Mouse (Mus musculus): Measurements from ENCODE around the gene BC005624. TPM values are rescaled to one million over a fixed set of nuclear protein-coding genes. Genes with fewer than 3 reads are reported as not detected.

BC005624 gene
- 10 to 100 TPM; 63.9 to 66.9 TPM for total RNA-seq (2021)

DNA sequence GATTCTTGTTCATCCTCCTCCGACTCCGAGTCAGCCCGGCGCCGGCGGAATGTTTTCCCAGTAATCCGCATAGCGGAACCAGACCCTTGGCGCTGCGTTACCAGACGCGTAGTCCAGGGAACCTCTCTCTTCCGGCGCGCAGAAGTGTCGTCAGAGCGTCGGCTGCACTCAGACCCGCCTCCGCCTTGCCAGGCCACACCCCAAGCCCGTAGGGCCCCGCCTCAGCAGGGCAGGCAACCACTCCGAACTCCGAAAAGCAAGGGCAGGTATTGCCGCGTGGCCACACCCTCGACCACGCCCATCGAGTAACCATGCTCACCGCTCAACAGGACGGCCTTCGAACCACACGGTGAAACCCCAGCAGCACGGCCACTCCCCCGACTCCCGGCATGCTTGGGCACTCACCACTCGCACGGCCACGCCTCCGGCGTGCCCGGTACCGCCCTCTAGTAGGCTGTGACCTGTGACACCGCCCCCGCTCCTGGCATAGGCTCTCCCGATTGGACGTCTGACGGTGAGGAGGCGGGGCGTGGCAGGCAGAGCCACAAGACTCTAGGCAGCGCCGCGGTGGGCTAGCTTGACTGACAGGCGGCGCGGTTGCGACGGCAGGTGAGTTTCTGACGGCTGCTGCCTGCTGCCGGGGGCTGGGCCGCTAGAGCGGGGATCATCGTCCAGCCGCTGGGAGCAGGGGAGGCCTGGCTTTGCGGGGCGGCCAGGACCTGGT is at the start of gene BC005624, which contains the start of gene Usp20:
Gene BC005624, minus strand, starts transcription at position 412 of the 724 bp plus-strand sequence.
Gene Usp20, plus strand, starts transcription at position 490 of the 724 bp plus-strand sequence.
- DNase-seq (ENCODE audit: low spot score in 2 of 2): peak; percentile 99
- intact Hi-C loops (cut with DNase I): no loop called here

- DNase-seq (ENCODE audit: low spot score in 2 of 2): no peak
- intact Hi-C loops (cut with DNase I): loop anchor here (5.0 kb wide), 1 partner anchor 41 kb away; no protein-coding TSS in a partner anchor
These were observed 44.6 kb upstream of the BC005624 start for GRCm38 (mm10) chr2:31026642-31027041.

- no peak for DNase-seq (ENCODE audit: low spot score in 2 of 2)
- intact Hi-C loops (cut with DNase I): loop anchor here (5.0 kb wide), 1 partner anchor 42 kb away; no protein-coding TSS in a partner anchor
These were observed 43.5 kb upstream of the BC005624 start for GRCm38 (mm10) chr2:31025458-31025857.

DNA sequence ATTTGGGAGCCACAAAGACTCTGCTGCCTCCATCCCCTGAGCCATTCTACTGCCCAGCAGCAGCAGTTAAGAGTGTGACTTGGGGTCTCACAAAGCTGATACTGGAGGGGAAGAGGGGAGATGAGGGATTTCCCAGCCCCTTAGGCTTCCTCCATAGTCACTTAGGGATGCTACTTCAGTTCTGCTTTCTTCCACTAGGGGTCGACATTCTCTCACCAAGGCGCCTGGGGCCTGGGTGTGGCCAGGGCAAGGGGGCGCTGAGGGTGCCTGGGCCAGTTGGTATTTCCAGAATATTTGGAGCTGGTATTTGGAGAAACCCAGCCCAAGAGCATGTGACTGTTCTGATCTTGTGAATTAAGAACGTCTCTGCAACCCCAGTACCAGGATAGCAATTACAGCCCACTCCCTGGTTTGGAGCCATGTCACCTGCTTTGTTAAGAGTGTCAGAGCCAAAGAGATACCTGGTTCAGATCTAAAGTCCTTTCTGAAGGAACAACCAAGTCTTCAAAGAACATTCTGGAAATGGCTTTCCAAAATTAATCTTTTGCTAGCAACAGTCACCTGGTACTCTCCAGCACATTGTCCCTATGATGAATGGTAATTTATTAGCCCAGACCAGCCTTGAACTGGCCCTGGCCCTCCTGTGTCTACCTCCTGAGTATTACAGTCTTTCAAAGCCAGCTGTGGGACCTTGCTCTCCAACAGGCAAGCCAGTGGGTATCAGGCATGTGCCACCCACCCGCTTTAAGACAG is 42.8 kb upstream of the BC005624 start:
- intact Hi-C loops (cut with DNase I): loop anchor here (5.0 kb wide), 2 partner anchors 43 to 128 kb away; partner anchors contain the start of gene Gpr107

DNA sequence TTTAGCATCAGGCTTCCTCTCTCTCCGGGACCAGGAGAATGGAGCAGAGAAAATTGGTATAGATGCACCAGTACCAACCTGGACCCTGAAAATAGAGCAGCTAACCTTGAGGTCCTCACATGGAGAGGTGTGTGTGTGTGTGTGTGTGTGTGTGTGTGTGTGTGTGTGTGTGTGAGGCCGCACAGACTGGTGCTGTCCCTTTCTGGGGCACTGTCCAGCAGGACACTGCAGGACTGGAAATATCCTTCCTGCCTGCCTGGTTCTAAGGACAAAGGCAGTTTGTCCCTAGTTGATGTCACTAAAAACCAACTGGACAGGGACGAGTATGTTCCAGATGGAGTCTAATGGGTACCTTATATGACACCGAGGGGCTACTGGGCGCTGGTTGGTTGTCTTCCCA is 41.9 kb upstream of the BC005624 start:
- no peak for DNase-seq (ENCODE audit: low spot score in 2 of 2)
- intact Hi-C loops (cut with DNase I): loop anchor here (5.0 kb wide), 1 partner anchor 128 kb away; the partner anchor contains the start of gene Gpr107

More for the DNA sequence above, 42.8 kb upstream of the BC005624 start:
- DNase-seq (ENCODE audit: low spot score in 2 of 2): peak; percentile 42 to 51

- DNase-seq (ENCODE audit: low spot score in 2 of 2): no peak
- intact Hi-C loops (cut with DNase I): loop anchor here (5.0 kb wide), 1 partner anchor 132 kb away; the partner anchor contains the start of gene Gpr107
These were observed 38.2 kb upstream of the BC005624 start for GRCm38 (mm10) chr2:31020202-31020601.

DNA sequence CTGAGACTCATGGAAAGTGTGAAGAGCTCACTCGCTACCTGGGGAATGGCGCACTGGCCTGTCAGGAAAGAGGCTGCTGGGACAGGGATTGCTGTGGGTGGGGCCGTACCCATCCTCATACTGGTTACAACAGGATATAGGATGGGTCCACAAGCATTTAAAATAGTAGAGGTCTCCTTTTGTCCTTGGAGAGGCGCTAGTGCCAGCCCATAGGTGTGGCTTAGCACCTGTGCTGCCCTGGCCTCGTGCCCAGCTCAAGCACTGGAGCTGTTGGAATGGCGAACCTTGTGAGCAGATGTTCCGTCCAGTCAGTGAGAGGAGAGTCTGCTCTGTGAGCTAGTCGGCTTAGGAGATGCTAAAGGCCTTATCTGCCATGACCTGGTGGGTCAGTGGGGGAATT is 37.0 kb upstream of the BC005624 start:
- DNase-seq (ENCODE audit: low spot score in 2 of 2): no peak
- intact Hi-C loops (cut with DNase I): loop anchor here (10.0 kb wide), 1 partner anchor 286 kb away; no protein-coding TSS in a partner anchor

GRCm38 (mm10) chr2:31018519-31018918 is 36.5 kb upstream of the BC005624 start:
- DNase-seq (ENCODE audit: low spot score in 2 of 2): no peak
- intact Hi-C loops (cut with DNase I): loop anchor here (10.0 kb wide), 1 partner anchor 286 kb away; no protein-coding TSS in a partner anchor

- DNase-seq (ENCODE audit: low spot score in 2 of 2): no peak
- intact Hi-C loops (cut with DNase I): loop anchor here (10.0 kb wide), 1 partner anchor 287 kb away; no protein-coding TSS in a partner anchor
These were observed 35.8 kb upstream of the BC005624 start for GRCm38 (mm10) chr2:31017625-31018317.

DNA sequence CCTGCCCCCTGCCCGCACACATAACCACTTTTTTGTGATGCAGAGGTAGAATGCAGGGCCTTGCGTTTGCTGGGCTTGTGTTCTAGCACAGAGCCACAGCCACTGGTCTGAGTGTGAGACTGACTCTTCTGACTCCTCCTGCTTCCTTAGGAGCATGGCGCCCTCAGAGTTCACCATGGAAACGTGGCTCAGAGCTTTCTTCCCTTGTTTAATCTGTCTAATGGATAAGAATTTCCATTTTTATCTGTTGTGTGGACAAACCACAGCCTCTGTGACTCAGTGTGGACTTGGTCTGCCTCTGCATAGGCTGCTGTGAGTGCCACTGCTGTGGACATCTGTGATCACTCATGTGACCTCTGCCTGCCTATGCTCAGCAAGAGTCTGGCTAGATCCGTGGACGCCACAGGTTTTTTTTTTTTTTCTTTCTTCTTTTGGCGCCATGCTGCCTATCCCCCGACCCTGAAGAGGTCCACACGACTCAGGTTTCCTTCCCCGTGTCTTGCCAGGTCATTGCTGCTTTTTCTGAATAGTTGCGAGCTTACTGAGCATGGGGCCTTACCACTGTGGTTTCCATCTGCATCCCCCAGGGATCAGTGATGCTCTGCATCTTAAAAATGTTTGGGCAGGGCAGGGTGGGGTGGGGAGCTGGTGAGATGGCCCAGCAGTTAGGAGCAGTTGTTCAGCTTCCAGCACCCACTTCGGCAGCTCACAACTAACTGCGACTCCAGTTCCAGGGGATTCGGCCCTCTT is 31.5 kb upstream of the BC005624 start:
- DNase-seq (ENCODE audit: low spot score in 2 of 2): no peak
- intact Hi-C loops (cut with DNase I): loop anchor here (10.0 kb wide), 1 partner anchor 291 kb away; no protein-coding TSS in a partner anchor

DNA sequence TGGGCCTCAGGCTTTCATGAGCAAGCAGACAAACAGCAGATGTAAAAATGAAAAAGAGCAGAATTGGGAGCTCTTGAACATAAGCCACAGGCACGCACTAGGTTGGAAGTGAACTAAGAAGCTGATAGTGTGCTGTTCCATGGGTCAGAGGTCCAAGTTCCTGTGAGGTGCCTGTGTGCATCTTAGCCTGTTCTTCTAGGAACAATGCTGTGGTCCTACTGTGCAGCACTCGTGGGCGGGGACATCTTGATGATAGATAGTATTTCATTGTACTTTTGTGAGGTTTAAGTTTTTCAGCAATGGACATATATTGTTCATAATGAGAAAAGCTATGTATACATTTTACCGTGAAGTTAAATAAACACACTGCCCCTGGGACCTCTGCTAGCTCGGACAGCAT is 25.2 kb upstream of the BC005624 start:
- DNase-seq (ENCODE audit: low spot score in 2 of 2): no peak
- intact Hi-C loops (cut with DNase I): no loop called here

- DNase-seq (ENCODE audit: low spot score in 2 of 2): no peak
- intact Hi-C loops (cut with DNase I): no loop called here
These were observed 24.4 kb upstream of the BC005624 start for GRCm38 (mm10) chr2:31006434-31006833.

DNA sequence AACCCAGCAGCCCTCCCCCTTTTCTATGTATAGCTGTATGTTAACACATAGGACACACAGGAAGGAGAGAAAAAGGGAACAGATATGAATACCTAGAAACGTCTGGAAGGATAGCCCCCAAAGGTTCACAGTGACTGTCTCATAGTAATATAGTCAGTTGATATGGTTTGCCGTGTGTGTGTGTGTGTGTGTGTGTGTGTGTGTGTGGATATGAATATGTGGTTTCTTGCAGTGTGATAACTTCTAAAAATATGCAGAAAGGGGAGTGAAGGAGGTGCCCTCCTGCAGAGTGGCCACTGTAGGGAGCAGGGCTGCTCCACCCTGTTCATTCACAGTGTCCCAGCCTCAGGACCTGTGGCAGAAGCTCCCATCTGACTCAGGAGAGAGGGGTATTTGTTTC is 23.5 kb upstream of the BC005624 start:
- DNase-seq (ENCODE audit: low spot score in 2 of 2): no peak
- intact Hi-C loops (cut with DNase I): no loop called here

DNA sequence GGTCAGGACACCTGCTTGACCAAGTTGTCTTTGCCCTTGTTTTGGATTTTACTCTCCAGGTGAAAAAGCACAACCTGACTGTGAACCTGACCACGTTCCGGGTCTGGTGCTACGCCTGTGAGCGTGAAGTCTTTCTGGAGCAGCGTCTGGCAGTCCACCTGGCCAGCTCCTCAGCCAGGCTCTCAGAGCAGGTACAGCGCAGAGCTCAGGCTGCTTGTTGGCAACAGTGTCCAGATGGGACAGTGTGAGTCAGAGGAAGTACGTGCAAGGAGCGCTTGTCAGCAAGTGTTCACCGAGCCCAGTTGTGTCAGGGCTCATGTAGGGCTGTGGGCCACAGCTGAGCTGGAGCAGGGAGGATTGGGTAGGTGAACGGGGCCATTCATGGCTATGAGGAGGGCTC is 20.9 kb upstream of the BC005624 start:
- no peak for DNase-seq (ENCODE audit: low spot score in 2 of 2)
- intact Hi-C loops (cut with DNase I): no loop called here

DNA sequence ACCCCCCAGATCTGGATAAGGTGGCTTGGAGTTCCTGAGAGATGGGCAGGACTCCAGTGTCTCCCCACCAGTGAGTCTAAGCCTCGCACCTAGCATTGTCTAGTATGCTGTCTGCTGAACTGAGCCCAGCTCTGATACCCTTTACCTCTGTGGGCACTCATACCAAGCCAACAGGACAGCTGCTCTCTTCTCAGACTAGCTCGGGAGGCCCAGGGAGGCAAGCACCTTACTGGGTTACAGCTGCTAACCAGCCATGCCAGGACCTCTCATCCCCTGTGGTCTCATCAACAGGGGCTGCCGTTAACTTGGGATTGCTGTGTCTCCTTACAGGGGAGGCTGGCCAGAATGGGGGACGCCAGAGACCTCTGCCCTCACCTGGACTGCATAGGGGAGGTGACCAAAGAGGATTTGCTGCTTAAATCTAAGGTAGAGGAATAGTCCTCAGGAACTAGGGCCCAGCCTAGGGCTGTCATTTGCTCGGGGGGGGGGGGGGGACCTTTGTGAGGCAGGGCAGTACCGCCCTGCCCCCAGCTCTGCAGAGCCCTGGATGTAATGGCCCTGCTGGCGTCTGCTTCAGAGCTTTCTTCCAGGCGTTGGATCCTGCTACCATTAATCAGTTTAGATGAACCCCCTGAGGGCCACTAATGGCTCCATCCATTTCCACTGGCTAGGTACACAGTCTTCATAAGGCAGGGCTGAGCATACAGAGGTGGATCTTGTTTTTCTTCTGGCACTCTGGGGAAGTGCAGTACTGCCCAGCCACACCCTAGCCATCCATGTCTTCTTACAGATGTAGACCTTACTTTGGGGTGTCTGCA is 16.7 kb upstream of the BC005624 start:
- intact Hi-C loops (cut with DNase I): no loop called here
- DNase-seq (ENCODE audit: low spot score in 2 of 2): no peak

DNA sequence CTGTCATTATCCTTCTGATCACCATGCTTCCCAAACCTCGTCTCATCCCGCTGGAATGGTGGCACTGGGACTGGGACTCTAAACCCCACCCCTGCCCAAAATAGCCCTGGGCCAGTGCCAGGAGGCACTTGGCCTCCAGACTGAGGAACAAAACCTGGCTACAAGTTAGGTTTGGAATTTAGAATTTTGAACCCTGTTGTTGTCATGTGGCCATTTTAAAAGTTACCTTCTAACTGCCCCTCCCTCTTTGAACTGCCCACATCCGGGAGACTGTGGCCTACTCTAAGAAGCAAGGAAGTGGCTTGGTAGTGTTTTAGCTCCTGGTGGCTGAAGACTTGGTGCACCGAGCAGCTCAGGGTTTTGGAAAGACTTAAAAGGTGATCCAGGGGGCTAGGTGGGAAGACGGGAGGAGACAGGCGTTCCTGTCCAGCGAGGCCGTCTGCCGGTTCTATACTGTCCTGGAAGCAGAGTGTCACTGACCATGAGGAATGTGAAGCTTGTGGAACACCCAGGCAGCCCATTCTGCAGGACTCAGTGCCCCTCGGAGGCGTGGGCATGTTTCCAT is 13.5 kb upstream of the BC005624 start:
- no peak for DNase-seq (ENCODE audit: low spot score in 2 of 2)
- intact Hi-C loops (cut with DNase I): no loop called here

GRCm38 (mm10) chr2:30994853-30995252 is 12.9 kb upstream of the BC005624 start:
- intact Hi-C loops (cut with DNase I): no loop called here
- no peak for DNase-seq (ENCODE audit: low spot score in 2 of 2)

DNA sequence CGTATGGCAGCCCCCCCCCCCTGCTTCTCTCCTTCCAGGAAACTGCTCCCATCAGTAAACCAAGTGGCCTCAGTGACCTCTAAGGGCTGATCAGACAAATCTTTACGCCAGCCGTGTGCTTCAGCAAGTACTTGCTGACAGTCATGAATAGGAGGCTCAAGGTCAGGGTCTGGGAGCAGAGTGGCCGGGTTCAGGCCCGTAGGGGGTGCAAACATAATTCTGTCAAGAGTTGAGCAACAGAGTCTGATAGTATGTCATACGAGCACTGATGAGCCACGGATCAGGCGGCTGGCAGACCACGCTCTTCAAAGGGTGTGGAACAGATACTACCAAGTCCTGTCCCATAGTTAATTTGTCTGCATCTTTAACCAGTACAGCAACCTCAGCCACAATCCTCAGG is 8.2 kb upstream of the BC005624 start:
- DNase-seq (ENCODE audit: low spot score in 2 of 2): no peak
- intact Hi-C loops (cut with DNase I): no loop called here
